In genomic region chr6:114250311-114250710, GRCm38 (mm10) we compare ENCODE assay signal across 8 mouse cellular contexts. TPM values are rescaled to one million over a fixed set of nuclear protein-coding genes. Genes with fewer than 3 reads are reported as not detected.
A peak's percentile ranks its signal among the peaks of the same experiment; 100 is the strongest.
DNase-seq lines count a peak whose midpoint lies in the region; ATAC-seq and TF ChIP-seq lines count a peak whose summit lies in the region.

No protein-coding gene starts in this region.

- H3K9me3 ChIP-seq in kidney, embryonic 15.5 days (replicated peaks) = no peaks in the 10 kb centered on the region
- no peaks in the 10 kb centered on the region for H3K9me3 ChIP-seq in limb, embryonic 10.5 days (replicated peaks)

- TF ChIP-seq POLR2A in kidney, adult 2 months (IDR thresholded peaks at IDR 0.05; ENCODE audit: low read depth, low read length) = no peak

- peak; percentile 47 for DNase-seq in kidney, adult 11 months
- DNase-seq in cerebellum, adult 9-10 months = peak; percentile 79
- DNase-seq in kidney, adult 2 months = peak; percentile 74
- peak; percentile 86 for DNase-seq in limb, embryonic 10.5 days (ENCODE audit: low spot score)
- DNase-seq in neural tube, embryonic 10.5 days (ENCODE audit: extremely low spot score, low spot score) = peak; percentile 87
- peak; percentile 82 for DNase-seq in testis, postnatal 10 days (ENCODE audit: low spot score)

- no peak overlapping the region for H3K9ac ChIP-seq in kidney, embryonic 15.5 days

- no peak for ATAC-seq in kidney, embryonic 15.5 days (replicated peaks; ENCODE audit: low FRiP score)
- peak; percentile 64 for ATAC-seq in frontal cortex, adult (ENCODE audit: low TSS enrichment)

- TF ChIP-seq CTCF in kidney, adult 2 months (conservative IDR thresholded peaks at IDR 0.05; ENCODE audit: insufficient read depth, insufficient read length, low read depth, low read length) = peak; percentile 94

- no peaks in the 10 kb centered on the region for H3K36me3 ChIP-seq in kidney, embryonic 15.5 days
- no peaks in the 10 kb centered on the region for H3K36me3 ChIP-seq in kidney, adult 2 months (ENCODE audit: control insufficient read depth, insufficient read depth, low read length)
- H3K36me3 ChIP-seq in limb, embryonic 10.5 days = no peaks in the 10 kb centered on the region

- no peaks in the 10 kb centered on the region for H3K4me1 ChIP-seq in kidney, embryonic 15.5 days
- no peaks in the 10 kb centered on the region for H3K4me1 ChIP-seq in kidney, adult 2 months (ENCODE audit: control insufficient read depth, insufficient read depth, low read length)
- H3K4me1 ChIP-seq in limb, embryonic 10.5 days = peaks cover 8% of the 10 kb centered on the region; the same call in 1 of the 2 replicates

- H3K4me3 ChIP-seq in kidney, embryonic 15.5 days (replicated peaks) = no peak overlapping the region
- H3K4me3 ChIP-seq in kidney, adult 2 months (ENCODE audit: insufficient read depth, low read depth, low read length) = no peak overlapping the region
- H3K4me3 ChIP-seq in limb, embryonic 10.5 days = no peak overlapping the region

- H3K27ac ChIP-seq in kidney, embryonic 15.5 days = no peak overlapping the region
- H3K27ac ChIP-seq in kidney, adult 2 months (ENCODE audit: insufficient read depth, low read depth, low read length) = no peak overlapping the region
- H3K27ac ChIP-seq in limb, embryonic 10.5 days = no peak overlapping the region

- H3K27me3 ChIP-seq in kidney, embryonic 15.5 days = peaks cover 7% of the 10 kb centered on the region
- no peaks in the 10 kb centered on the region for H3K27me3 ChIP-seq in kidney, adult 2 months (replicated peaks; ENCODE audit: control insufficient read depth, insufficient read depth, low read length)
- H3K27me3 ChIP-seq in limb, embryonic 10.5 days (ENCODE audit: low read depth, poor library complexity, severe bottlenecking) = peaks cover 47% of the 10 kb centered on the region

- H3K4me2 ChIP-seq in kidney, embryonic 15.5 days = no peak overlapping the region

- 6% methylated on average over 5 of the region's 5 CpGs for WGBS in kidney, embryonic 15.5 days
- 4% methylated on average over 5 of the region's 5 CpGs for WGBS in kidney, adult 2 months
- WGBS in limb, embryonic 10.5 days = 8% methylated on average over 5 of the region's 5 CpGs

RNA-seq across cellular contexts. Expression of gene Slc6a1, which starts 32.1 kb away (rescaled TPM):
- polyA plus RNA-seq in kidney, embryonic 15.5 days (2015; fragmentation: Nextera tagmentation; extraction: Ambion mirVana) = 0.09 and 0.14 TPM in 2 replicates
- 0.03 and 0.19 TPM in 2 replicates for polyA plus RNA-seq in kidney, adult 2 months (2012; rRNA removed)
- polyA plus RNA-seq in limb, embryonic 10.5 days (2016; fragmentation: Nextera tagmentation; extraction: Ambion mirVana) = not detected in 2 replicates
